Mouse (Mus musculus) hindbrain, embryonic 15.5 days (tissue): ENCODE data around the gene Flvcr2. TPM values are rescaled to one million over a fixed set of nuclear protein-coding genes. Genes with fewer than 3 reads are reported as not detected.
A peak's percentile ranks its signal among the peaks of the same experiment; 100 is the strongest.

Experiments
- ATAC-seq: fragments of 200-750 bp; cut with Nextera tagmentation; 2 replicates; pipeline ENCODE4 v1.8.0; 2017; ENCODE audit warnings: low read depth, moderate number of reproducible peaks, moderate TSS enrichment; ENCODE audit not compliant: low FRiP score
- H3K27ac ChIP-seq: fragments of 300-500 bp; sonication (generic); replicated peaks from 2 replicates; pipeline ENCODE4 v1.5.1; 2015; ENCODE audit warnings: mild to moderate bottlenecking, inconsistent platforms
- H3K27me3 ChIP-seq: fragments of 300-500 bp; sonication (generic); 2 replicates; pipeline ENCODE4 v1.6.1; 2015; ENCODE audit warnings: control low read depth, inconsistent platforms
- H3K36me3 ChIP-seq: fragments of 300-500 bp; sonication (generic); 2 replicates; pipeline ENCODE4 v1.6.1; 2015; ENCODE audit warnings: control low read depth, inconsistent platforms
- H3K4me1 ChIP-seq: fragments of 300-500 bp; sonication (generic); replicated peaks from 2 replicates; pipeline ENCODE4 v1.6.1; 2015; ENCODE audit warnings: control low read depth, inconsistent platforms
- H3K4me2 ChIP-seq: fragments of 300-500 bp; sonication (generic); 2 replicates; pipeline ENCODE4 v1.6.1; 2015; ENCODE audit warnings: moderate library complexity, mild to moderate bottlenecking, inconsistent platforms
- H3K4me3 ChIP-seq: fragments of 300-500 bp; sonication (generic); 2 replicates; pipeline ENCODE4 v1.5.1; 2015; ENCODE audit warnings: mild to moderate bottlenecking, inconsistent platforms
- H3K9ac ChIP-seq: fragments of 300-500 bp; sonication (generic); 2 replicates; pipeline ENCODE4 v1.6.1; 2015; ENCODE audit warnings: inconsistent platforms
- H3K9me3 ChIP-seq: fragments of 300-500 bp; sonication (generic); 2 replicates; pipeline ENCODE4 v1.6.1; 2016; ENCODE audit warnings: control low read depth, inconsistent platforms
- WGBS: fragments of 180-500 bp; shearing (Covaris S2); methylation state at CpG from one replicate; pipeline ENCODE4 v1.1.7; 2015; 5-methylcytosine and 5-hydroxymethylcytosine counted together
- polyA plus RNA-seq: library from polyadenylated mRNA; unstranded; fragments of >200 nt; fragmentation: Nextera tagmentation; extraction: Ambion mirVana; gene quantifications from 2 replicates; pipeline ENCODE4 v1.2.1, GENCODE M21; 2015

Gene Flvcr2
- polyA plus RNA-seq, 1 experiment from 2014 or later, result 5.4 TPM

- ATAC-seq, result peak; percentile 30; the same call in 1 of the 2 replicates
- Histone ChIP-seq H3K36me3 (no peaks in the 10 kb centered on the region), H3K27me3 (peaks cover 9% of the 10 kb centered on the region; the same call in 1 of the 2 replicates), H3K4me1 (peaks cover 12% of the 10 kb centered on the region), H3K4me3 (peak overlapping the region; percentile 38), H3K27ac (no peak overlapping the region), H3K9me3 (no peaks in the 10 kb centered on the region), H3K9ac (peak overlapping the region; percentile 36; the same call in 1 of the 2 replicates), H3K4me2 (peak overlapping the region; percentile 85)
- 21% methylated on average over 21 of the region's 21 CpGs for WGBS
Measured at GRCm38 (mm10) chr12:85746696-85747219, 419 bp downstream of the Flvcr2 start.

DNA sequence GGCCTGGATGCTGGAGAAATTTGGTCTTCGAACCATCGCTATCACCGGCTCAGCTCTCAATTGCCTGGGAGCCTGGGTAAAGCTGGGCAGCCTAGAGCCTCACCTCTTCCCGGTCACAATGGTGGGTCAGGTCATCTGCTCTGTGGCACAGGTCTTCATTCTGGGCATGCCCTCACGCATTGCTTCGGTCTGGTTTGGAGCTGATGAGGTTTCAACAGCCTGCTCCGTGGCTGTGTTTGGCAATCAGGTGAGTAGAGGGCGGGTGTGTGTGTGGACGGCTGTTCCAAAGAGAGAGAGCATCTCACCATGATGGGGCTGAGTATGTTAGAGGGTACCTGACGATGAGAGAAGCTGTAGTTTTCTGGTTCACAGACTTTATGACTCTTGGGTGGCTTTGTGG, 1.0 kb downstream of the Flvcr2 start:
- peaks cover 9% of the 10 kb centered on the region; the same call in 1 of the 2 replicates for H3K27me3 ChIP-seq
- no peak overlapping the region for H3K27ac ChIP-seq
- H3K9ac ChIP-seq, result no peak overlapping the region
- no peaks in the 10 kb centered on the region for H3K36me3 ChIP-seq
- 86% methylated on average over 10 of the region's 10 CpGs for WGBS
- no peak for ATAC-seq
- peak overlapping the region; percentile 85 for H3K4me2 ChIP-seq
- peaks cover 12% of the 10 kb centered on the region for H3K4me1 ChIP-seq
- 0 out of 2 replicates have a peak overlapping the region, but pooled peaks have one; percentile 38 for H3K4me3 ChIP-seq
- H3K9me3 ChIP-seq, result no peaks in the 10 kb centered on the region

GRCm38 (mm10) chr12:85749861-85750260, 3.5 kb downstream of the Flvcr2 start:
- Histone ChIP-seq H3K4me2 (no peak overlapping the region), H3K27me3 (peaks cover 9% of the 10 kb centered on the region; the same call in 1 of the 2 replicates), H3K27ac (no peak overlapping the region), H3K36me3 (no peaks in the 10 kb centered on the region), H3K9me3 (no peaks in the 10 kb centered on the region), H3K9ac (no peak overlapping the region), H3K4me1 (peaks cover 12% of the 10 kb centered on the region), H3K4me3 (no peak overlapping the region)
- whole genome bisulfite sequencing, result 91% methylated on average over 9 of the region's 9 CpGs
- ATAC-seq, result no peak

DNA sequence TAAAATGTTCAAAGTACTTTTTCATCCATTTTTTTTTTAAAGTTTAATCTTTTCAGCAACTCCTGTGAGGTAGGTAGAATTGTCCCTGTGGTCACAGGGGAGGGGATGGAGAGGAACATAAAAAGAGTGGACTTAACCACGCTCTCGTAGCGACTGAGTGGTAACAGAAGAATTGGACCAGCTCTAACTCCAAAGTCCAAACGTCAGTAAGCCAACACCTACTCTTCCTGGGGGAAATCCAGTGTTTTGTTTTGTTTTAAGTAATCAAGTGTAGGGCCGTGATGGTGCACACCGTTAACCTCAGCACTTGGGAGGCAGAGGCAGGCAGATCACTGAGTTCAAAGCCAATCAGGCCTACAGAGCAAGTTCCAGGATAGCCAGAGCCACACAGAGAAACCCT, 5.8 kb downstream of the Flvcr2 start:
- no peaks in the 10 kb centered on the region for H3K36me3 ChIP-seq
- no peaks in the 10 kb centered on the region for H3K9me3 ChIP-seq
- H3K9ac ChIP-seq, result no peak overlapping the region
- H3K4me2 ChIP-seq, result no peak overlapping the region
- peaks cover 5% of the 10 kb centered on the region; the same call in 1 of the 2 replicates for H3K27me3 ChIP-seq
- no peak overlapping the region for H3K27ac ChIP-seq
- H3K4me1 ChIP-seq, result no peaks in the 10 kb centered on the region
- no peak for ATAC-seq
- 88% methylated on average over 6 of the region's 6 CpGs for WGBS
- no peak overlapping the region for H3K4me3 ChIP-seq

DNA sequence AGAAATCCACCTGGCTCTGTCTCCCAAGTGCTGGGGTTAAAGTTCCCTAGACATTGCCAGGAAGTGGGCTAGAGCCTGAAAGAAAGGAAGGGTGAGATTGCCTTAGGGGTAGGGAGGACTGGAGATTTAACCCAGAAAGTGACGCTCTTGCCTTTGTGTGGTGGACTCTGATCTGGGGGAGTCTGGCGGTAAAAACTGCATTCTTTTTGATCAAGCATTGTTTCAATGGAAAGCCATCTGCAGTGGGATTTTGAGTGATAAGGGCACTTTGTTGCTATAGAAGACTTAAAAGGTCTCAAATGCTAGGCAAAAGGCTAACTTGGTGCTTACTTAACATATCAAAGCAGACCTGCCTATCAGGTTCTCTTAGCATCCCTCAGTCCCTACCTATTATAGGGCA, 6.9 kb downstream of the Flvcr2 start:
- H3K36me3 ChIP-seq, result no peaks in the 10 kb centered on the region
- no peak overlapping the region for H3K4me3 ChIP-seq
- H3K4me2 ChIP-seq, result no peak overlapping the region
- no peaks in the 10 kb centered on the region for H3K27me3 ChIP-seq
- no peak overlapping the region for H3K27ac ChIP-seq
- H3K9me3 ChIP-seq, result no peaks in the 10 kb centered on the region
- H3K4me1 ChIP-seq, result no peaks in the 10 kb centered on the region
- no peak overlapping the region for H3K9ac ChIP-seq
- 51% methylated on average over 2 of the region's 2 CpGs for WGBS
- ATAC-seq, result no peak

GRCm38 (mm10) chr12:85754611-85755265, 8.4 kb downstream of the Flvcr2 start:
- Histone ChIP-seq H3K27me3 (no peaks in the 10 kb centered on the region), H3K4me3 (no peak overlapping the region), H3K4me1 (no peaks in the 10 kb centered on the region), H3K9me3 (no peaks in the 10 kb centered on the region), H3K4me2 (no peak overlapping the region), H3K36me3 (no peaks in the 10 kb centered on the region), H3K9ac (no peak overlapping the region), H3K27ac (no peak overlapping the region)
- WGBS, result 80% methylated on average over 5 of the region's 5 CpGs
- no peak for ATAC-seq

GRCm38 (mm10) chr12:85756455-85756854, 10.1 kb downstream of the Flvcr2 start:
- no peaks in the 10 kb centered on the region for H3K4me1 ChIP-seq
- H3K27me3 ChIP-seq, result no peaks in the 10 kb centered on the region
- H3K9ac ChIP-seq, result no peak overlapping the region
- no peaks in the 10 kb centered on the region for H3K9me3 ChIP-seq
- H3K4me3 ChIP-seq, result no peak overlapping the region
- WGBS, result 76% methylated on average over 3 of the region's 3 CpGs
- H3K27ac ChIP-seq, result no peak overlapping the region
- no peaks in the 10 kb centered on the region for H3K36me3 ChIP-seq
- no peak overlapping the region for H3K4me2 ChIP-seq
- no peak for ATAC-seq

GRCm38 (mm10) chr12:85757074-85757473, 10.7 kb downstream of the Flvcr2 start:
- H3K36me3 ChIP-seq, result no peaks in the 10 kb centered on the region
- ATAC-seq, result no peak
- H3K4me3 ChIP-seq, result no peak overlapping the region
- no peaks in the 10 kb centered on the region for H3K9me3 ChIP-seq
- H3K4me2 ChIP-seq, result no peak overlapping the region
- 77% methylated on average over 3 of the region's 3 CpGs for WGBS
- no peak overlapping the region for H3K9ac ChIP-seq
- H3K27me3 ChIP-seq, result no peaks in the 10 kb centered on the region
- no peak overlapping the region for H3K27ac ChIP-seq
- no peaks in the 10 kb centered on the region for H3K4me1 ChIP-seq

DNA sequence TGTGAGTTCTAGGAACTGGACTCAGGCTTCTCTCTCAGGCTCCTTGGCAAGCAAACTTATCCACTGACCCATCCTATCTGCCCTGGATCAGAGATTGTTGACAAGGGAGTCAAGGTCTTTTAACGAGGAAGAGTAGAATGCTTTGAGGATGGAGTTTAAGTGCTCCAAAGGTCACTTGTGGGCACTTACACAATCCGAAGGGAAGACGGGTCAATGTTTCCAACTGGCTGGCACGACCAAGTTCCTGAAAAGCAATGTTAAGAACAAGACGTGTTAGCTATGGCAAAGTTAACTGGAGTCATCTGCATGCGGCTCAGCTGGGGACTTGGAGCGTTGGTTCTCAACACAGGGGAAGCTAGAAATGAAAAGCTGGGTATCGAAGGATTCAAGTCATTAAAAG, 12.4 kb downstream of the Flvcr2 start:
- no peaks in the 10 kb centered on the region for H3K27me3 ChIP-seq
- no peaks in the 10 kb centered on the region for H3K36me3 ChIP-seq
- no peaks in the 10 kb centered on the region for H3K9me3 ChIP-seq
- H3K4me1 ChIP-seq, result no peaks in the 10 kb centered on the region
- no peak overlapping the region for H3K4me2 ChIP-seq
- 88% methylated on average over 8 of the region's 8 CpGs for WGBS
- no peak overlapping the region for H3K27ac ChIP-seq
- no peak overlapping the region for H3K4me3 ChIP-seq
- no peak for ATAC-seq
- H3K9ac ChIP-seq, result no peak overlapping the region

- Histone ChIP-seq H3K27ac (no peak overlapping the region), H3K9me3 (no peaks in the 10 kb centered on the region), H3K4me1 (no peaks in the 10 kb centered on the region), H3K36me3 (no peaks in the 10 kb centered on the region), H3K9ac (no peak overlapping the region), H3K27me3 (no peaks in the 10 kb centered on the region), H3K4me2 (no peak overlapping the region), H3K4me3 (no peak overlapping the region)
- 88% methylated on average over 4 of the region's 4 CpGs for WGBS
- no peak for ATAC-seq
Measured at GRCm38 (mm10) chr12:85761471-85761870, 15.1 kb downstream of the Flvcr2 start.

DNA sequence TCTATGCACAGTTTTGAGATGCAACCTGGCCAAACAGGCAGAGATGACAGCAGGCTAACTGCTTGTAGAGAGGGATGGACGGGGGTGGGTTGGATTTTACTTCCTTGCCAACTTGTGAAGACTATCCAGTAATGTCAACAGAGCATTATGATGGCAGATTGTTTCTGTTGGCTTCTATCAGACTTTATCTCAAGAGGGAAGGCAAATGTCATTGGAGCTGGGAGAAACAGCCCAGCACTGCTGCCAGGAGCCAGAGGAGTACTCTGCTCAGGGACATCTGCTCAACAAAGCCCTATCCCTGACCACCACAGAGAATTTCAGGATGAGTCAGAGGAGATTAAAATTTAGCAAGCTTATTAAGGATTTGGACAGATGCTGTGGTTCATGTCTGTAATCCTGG, 18.3 kb downstream of the Flvcr2 start:
- H3K4me2 ChIP-seq, result no peak overlapping the region
- no peak overlapping the region for H3K4me3 ChIP-seq
- H3K36me3 ChIP-seq, result no peaks in the 10 kb centered on the region
- no peak for ATAC-seq
- H3K9me3 ChIP-seq, result no peaks in the 10 kb centered on the region
- no peak overlapping the region for H3K27ac ChIP-seq
- H3K9ac ChIP-seq, result no peak overlapping the region
- 63% methylated on average over 1 of the region's 1 CpGs for WGBS
- no peaks in the 10 kb centered on the region for H3K27me3 ChIP-seq
- H3K4me1 ChIP-seq, result no peaks in the 10 kb centered on the region

DNA sequence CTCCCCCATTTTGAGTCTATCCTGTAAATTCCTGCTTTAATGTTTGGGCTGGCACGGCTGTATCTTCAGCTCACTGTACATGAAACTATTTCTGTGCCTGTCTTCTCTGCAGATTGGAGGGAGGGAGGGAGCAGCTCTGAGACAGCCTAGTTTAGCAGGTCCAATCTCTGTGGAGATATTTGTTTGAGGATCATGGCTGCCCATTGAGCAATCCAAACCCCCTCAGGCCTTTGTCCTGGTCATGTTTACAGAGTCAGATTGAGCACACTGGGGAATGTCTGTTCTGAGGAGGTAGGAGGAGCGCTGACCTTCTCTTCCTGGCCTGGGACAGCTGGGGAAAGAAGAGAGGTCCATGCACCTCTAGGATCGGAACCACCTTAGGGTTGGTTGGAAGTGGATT, 19.9 kb downstream of the Flvcr2 start:
- H3K4me2 ChIP-seq, result no peak overlapping the region
- H3K9ac ChIP-seq, result no peak overlapping the region
- no peak overlapping the region for H3K4me3 ChIP-seq
- no peak overlapping the region for H3K27ac ChIP-seq
- H3K36me3 ChIP-seq, result no peaks in the 10 kb centered on the region
- no peaks in the 10 kb centered on the region for H3K9me3 ChIP-seq
- 75% methylated on average over 3 of the region's 3 CpGs for WGBS
- H3K27me3 ChIP-seq, result no peaks in the 10 kb centered on the region
- ATAC-seq, result no peak
- H3K4me1 ChIP-seq, result no peaks in the 10 kb centered on the region

DNA sequence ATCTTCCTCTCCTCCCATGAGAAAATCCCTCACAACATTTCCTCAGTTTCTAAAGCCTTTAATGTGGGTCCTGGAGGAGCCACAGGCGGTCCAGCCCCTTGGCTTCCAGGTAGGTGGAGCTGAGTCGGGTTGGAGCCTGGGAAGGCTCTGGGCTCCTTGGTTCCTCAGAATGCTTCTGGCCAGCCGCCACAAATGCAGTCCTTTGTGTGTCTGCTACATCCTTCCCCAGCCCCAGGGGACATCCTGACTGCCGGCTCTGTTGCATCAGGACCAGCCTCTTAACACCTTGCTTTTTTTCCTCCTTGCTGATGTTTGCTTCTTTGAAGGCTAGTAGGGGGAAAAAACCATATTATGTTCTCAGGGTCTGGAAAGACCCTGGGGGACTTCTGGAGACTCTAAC, 21.4 kb downstream of the Flvcr2 start:
- Histone ChIP-seq H3K9me3 (no peaks in the 10 kb centered on the region), H3K4me1 (no peaks in the 10 kb centered on the region), H3K36me3 (no peaks in the 10 kb centered on the region), H3K4me2 (no peak overlapping the region), H3K4me3 (no peak overlapping the region), H3K27me3 (no peaks in the 10 kb centered on the region), H3K27ac (no peak overlapping the region), H3K9ac (no peak overlapping the region)
- no peak for ATAC-seq
- 64% methylated on average over 4 of the region's 4 CpGs for WGBS
